Mouse (Mus musculus) B cell, adult 2 months (primary cell): ENCODE data around the gene Sstr2.

Experiments
- DNase-seq, 2 experiments: peaks; one replicate each; pipeline ENCODE4 v3.0.0; 2022

Sstr2 gene

DNA sequence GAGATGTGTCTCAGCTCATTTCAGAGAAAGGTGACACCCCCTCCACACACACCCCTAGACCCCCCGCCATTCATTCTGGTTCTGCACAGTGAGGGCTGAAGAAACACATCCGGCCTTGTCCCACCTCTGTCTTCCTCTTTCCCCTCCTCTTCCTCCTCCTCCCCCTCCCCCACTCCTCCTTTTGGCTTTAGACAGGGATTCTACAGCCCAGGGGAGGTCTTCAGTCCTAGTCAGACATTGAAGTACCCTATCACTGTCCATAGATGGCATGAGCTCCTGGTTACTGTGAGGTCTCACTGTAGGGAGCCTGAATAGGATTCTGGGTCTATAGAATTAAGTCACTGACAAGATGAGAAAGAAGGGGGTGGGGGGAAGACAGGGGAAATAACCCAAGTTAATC lies 1.9 kb downstream of the Sstr2 start:
- no peak for DNase-seq

DNA sequence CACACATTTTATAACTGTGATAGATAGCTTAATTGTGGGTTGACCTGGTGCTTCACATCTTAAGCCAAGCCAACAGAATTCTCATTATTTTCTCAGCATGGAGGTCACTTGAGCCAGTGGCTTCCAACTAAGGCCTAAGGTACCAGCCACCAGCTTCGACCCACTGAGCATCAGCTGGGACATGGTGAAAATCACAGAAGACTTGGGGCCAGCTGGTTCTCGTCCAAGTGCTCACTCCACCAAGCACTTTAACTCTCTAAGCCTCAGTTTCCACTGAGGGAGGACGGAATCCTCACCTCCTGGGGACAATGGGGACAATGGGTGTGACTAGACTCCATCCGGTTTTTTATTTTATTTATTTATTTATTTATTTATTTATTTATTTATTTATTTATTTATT lies 2.9 kb downstream of the Sstr2 start:
- DNase-seq = no peak

DNA sequence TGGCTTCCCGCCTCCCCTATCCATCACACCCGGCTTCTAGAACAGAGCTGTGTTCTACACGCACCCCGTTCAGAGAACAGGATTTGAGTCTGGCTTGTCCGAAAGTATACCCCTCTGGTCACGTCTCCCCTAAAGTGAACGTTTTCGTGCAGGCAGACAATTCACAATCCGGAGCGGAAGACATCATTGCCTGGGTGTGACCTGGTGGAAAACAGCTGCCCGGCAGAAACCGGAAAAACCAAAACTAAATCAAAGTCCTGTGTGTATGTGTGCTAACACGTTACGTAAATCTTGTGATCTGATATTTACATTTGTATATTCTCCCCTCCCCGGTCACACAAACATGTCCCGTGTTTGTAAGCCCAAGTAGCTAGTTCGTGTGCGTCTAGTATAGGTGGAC lies 6.3 kb downstream of the Sstr2 start:
- DNase-seq = no peak

DNA sequence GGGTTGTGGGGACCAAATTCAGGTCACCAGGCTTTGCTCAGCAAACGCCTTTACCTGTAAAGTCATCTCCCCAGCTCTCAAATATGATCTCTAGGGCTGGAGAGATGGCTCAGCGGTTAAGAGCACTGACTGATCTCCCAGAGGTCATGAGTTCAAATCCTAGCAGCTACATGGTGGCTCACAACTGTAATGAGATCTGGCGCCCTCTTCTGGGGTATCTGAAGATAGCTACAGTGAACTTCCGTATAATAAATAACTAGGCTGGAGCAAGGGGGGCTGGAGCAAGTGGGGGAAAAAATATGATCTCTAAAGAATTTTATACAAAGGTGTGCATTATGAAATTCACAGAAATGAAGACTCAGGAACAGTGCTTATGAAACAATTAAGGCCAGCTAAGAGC lies 8.6 kb downstream of the Sstr2 start:
- peak; percentile 35 to 49 for DNase-seq

DNA sequence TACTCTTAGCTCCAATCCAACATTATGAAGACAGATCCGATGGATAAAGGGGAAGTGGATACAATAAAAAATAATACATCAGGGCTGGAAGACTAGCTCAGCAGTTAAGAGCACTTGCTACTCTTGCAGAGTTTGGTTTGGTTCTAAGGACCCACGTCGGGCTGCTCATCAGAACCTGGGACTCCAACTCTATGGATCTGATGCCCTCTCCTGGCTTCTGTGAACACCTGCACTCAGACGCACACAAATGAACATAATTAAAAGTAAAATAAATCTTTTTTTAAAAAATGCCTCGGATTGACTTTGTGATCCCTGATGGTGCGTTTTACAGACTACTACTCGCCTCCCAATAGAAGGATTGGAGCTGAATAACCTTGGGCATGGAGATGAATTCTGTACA lies 11.5 kb downstream of the Sstr2 start:
- DNase-seq = no peak

DNA sequence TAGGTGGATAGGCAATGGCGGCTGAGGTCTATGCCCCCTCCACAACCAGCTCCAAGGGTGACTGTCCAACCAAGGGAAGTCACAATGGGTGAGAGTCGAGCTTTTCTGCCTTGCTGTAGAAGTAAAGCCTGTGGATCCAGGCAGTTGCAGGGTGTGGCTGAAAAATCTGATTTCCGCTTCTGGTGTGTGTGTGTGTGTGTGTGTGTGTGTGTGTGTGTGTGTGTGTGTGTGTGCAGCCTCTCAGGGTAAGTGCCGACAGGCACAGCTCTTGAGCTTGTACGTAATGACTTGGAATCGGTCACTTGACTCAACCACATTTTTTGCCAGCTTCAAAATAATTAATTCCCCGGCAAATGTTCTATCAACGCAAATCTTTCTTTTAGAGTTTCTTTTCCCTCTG lies 12.2 kb downstream of the Sstr2 start:
- DNase-seq = no peak

DNA sequence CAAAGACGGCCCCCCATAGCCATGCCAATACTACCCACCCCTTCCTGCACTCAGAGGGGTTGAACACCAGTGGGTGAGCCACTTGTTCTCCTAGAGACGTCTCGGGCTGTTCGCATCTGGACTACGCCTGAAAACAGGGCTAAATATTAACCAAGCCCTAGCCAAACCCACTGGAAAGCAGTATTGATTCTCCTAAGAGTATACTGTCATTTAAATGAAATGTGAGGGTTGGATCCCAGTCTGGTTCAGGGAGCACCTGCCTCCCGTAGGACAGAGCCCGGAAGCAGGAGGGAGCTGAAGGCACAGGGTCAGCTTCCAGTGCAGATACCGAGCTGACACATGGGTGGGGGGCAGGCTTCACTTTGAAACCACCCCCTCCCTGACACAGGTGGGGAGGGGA lies 12.7 kb downstream of the Sstr2 start:
- no peak for DNase-seq

DNA sequence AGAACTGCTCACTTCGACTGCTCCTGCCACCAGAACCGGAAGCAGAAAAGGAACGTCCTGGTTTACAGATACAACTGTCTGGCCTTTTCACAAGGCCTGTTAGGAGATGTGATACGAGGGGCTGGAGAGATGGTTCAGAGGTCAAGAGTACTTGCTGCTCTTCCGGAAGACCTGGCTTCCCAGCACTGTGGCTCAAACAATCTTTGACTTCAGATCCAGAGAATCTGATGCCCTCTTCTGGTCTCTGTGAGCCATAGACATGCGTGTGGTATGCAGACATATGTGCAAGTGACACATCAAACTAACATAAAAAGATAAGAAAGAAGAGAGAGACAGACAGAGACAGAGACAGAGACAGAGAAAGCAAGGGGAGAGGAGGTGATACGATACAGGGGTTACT lies 13.2 kb downstream of the Sstr2 start:
- DNase-seq = no peak

DNA sequence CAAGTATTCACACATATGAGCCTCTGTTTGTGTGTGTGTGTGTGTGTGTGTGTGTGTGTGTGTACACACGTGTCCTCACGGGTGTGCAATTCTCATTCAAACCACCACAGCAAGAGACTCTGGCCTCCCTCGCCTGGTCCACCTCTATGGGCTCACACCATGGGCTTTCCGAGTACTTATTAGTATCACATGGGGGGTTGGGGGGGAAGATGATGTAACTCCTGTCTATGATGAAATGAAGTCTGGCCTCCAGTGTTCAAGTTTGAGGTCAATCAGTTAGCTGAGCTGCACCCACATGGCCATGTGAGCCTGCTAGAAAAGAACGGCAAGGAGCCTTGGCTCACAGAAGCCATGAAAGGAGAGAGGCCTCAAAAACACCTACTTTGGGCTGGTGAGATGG lies 14.3 kb downstream of the Sstr2 start:
- no peak for DNase-seq

DNA sequence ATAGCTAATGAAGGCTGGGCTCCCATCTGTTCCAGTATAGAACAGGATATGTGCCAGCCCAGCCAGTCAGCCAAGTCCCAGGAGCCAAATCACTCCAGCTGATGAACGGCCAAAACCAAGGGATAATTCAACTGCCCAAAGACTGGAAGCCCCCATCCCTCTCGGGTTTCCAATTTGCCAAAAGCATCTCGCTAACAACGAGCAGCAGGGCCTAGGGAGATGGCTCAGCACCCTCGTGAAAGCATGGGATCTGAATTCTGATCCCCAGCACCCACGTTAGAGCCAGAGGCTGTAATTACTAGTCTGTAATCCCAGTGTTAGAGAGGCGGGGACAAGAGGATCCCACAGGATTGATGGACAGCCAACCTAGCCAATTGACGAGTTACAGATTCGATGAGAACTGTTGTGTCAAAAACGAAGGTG lies 15.6 kb downstream of the Sstr2 start:
- DNase-seq = no peak

DNA sequence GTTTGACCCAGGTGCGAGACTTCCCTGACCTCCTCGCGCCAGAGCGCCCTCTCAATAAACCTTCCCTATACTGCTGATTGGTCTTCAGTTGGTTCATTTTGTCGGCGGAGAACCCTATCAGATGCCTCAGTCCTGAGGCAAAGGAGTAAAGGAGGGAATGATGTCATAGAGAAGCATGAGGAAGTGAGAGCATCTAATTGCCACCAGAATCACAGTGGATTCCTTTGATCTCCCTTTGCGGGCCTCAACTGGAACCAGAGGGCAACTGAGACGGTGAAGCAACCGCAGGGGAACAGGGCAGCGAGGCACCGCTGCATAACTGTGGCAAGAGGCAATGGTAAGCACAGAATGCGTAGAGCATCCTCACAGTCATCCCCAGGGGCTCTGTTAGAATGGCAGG lies 19.5 kb downstream of the Sstr2 start:
- no peak for DNase-seq

DNA sequence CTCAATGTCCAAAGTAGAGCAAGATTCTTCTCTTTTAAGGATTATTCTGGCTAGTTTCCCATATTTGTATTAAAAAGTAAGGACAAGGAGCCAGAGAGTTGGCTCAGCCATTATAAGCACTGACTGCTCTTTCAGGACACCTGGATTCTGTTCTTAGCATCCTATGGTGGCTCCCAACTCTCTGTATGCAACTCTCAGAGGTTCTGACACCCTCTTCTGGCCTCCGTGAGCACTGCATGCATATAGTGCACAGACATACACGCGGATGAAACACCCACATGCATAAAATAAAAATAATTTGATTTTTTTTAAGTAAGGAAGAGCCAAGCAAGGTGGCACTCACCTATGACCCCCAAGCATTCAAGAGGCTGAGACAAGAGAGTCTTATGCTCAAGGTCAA lies 26.0 kb downstream of the Sstr2 start:
- no peak for DNase-seq

DNA sequence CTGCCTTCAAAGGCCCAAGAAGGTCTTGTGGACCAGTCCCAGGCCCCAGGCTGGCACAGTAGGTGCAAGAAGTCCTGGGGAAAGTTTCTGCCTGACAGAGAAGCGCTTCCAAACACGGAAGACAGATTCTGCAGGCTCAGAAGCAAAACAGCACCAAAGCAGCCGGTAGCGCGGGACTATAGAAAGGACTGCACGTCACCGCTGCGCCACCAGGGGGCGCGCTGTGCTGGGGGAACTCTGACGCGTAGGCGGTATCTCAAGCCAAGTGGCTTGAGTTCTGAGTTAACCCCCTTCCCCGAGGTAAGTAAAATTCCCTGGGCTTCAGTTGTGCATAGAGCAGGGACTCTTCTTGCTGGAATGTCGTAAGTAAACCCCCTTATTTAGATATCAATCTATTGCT lies 29.0 kb downstream of the Sstr2 start:
- DNase-seq = peak; percentile 91 to 92

DNA sequence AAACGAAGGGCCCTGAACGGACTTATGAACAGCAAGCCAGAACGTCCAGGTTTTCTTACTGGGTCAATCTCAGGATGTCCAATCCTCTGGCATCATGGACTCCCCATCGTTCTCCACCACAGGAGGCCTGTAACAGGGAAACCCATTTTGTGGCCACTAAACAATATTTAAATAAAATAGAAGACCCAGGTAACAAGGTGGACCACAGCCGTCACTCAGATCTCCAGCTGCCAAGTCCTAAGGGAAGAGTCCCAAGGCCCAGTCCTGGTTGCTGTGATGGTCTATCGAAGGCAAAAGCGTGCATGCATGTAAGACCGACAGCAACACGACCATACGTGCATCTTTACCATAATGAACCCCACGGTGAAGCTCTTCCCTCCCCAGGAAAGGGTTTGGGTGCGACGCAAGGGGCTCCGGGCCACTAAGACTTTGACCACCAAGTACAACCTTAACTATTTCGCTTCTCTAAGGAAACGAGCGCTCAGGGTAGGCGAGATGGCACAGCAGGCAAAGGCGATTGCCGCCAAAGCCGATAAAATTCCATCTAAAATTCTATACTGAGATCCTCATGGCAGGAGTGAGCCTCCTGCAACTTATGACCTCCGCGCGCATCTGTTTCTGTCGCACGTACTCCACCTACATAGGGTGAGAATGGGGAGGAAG lies 29.7 kb downstream of the Sstr2 start, which contains the start of gene Cog1:
Gene Cog1 (plus strand): TSS at position 480 of the 663 bp plus-strand sequence.
- DNase-seq = no peak

DNA sequence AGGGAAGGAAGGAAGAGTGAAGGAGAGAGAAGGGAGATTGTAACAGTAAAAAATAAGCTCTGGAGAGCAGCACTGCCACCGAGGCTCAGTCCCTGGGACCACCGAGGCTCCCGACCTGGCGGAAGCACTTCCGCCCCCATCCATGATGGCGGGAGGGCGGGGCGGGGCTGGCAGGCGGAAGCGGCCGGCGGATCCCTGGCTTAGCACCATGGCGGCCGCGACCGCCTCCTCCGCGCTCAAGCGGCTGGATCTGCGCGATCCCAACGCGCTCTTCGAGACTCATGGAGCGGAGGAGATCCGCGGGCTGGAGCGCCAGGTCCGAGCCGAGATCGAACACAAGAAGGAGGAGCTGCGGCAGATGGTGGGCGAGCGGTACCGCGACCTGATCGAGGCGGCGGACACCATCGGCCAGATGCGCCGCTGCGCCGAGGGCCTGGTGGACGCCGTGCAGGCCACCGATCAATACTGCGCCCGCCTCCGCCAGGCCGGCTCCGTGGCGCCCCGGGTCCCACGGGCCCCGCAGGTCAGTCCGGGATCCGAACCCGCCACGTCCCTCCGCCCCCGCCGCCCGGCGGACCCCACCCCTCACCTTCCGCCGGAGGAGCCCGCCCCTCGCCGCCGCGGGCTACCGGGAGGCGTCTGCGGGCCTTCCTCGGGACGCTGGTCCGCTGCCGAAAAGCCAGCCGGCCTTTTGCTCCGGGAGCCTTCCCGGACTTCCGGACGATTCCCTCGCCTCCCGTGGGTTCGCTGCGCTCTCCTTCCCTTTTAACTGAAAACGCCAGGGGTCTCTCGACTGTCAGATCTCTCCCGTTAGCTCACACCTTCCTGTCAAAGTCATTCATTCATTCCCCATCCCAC lies 30.4 kb downstream of the Sstr2 start, which contains the start of gene Slc39a11:
Gene Slc39a11 (minus strand): TSS at position 727 of the 858 bp plus-strand sequence.
- peak; percentile 76 to 81 for DNase-seq

DNA sequence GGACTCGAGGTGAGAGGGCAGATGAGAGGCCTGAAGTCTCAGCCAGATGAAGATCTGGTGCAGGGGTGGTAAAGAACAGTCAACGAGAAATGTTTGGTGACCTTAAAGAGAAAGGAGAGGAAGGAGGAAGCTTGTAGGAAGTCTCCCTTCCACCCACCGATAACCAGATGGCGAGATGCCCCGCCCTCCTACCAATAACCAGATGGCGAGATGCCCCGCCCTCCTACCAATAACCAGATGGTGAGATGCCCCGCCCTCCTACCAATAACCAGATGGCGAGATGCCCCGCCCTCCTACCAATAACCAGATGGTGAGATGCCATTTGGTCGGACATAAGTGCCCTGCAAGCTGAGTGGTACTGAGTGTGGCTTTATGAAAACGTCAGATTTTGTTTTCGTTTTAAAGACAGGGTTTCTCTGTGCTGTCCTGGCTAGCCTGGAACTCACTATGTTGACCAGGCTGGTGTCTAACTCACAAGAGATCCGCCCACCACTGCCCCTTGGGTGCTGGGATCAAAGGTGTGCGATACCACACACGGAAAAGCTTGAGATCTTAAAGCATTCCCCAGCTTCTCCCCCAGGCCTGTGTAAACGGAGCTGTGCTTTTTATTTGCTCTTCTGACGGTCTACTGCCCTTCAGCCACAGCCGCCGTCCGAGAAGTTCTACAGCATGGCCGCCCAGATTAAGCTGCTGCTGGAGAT lies 32.2 kb downstream of the Sstr2 start:
- peak; percentile 15 to 34 for DNase-seq

DNA sequence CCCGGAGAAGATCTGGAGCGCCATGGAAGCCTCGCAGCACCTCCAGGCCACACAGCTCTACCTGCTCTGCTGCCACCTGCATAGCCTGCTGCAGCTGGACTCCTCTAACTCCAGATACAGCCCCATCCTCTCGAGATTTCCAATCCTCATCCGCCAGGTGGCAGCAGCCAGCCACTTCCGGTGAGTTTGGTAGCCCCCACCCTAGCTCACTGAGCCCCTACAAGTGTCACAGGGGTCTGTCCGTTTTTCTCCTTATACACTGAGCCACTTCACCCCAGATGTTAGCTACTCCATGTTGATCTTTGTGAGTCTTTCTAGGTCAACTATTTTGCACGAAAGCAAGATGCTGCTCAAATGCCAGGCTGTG lies 32.7 kb downstream of the Sstr2 start:
- DNase-seq = peak; percentile 40 to 41

DNA sequence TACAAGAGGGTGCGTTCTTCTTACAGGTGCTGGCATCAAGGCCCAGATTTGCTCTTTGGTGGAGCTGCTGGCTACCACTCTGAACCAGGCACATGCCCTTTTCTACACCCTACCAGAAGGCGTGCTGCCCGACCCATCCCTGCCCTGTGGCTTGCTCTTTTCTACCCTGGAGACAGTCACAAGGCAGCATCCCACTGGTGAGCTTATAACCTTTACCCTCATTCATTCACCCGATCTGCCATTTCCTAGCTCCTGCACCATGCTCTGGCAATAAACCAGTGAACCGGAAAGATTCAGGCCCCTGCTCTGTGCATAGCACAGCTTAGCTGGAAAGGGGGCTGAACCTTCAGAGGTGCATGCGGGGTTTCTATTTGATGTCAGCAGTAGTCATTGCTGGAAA lies 33.4 kb downstream of the Sstr2 start:
- DNase-seq = no peak

DNA sequence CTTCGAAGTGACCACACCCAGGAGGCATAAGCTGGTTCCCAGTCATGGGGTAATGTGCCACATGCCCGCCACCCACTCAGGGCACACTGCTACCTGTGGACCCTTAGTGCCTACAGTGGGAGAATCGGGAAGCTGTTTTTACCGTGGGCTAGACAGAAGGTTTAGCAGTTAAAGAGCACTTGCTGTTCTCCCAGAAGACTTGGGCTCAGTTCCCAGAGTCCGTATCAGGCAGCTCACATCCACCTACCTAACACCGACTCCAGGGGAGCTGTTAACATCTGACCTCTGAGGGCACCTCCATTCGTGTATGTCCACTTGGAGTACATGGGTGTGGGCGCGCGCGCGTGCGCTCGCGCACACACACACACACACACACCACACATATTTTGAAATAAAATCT lies 35.0 kb downstream of the Sstr2 start:
- DNase-seq = no peak

DNA sequence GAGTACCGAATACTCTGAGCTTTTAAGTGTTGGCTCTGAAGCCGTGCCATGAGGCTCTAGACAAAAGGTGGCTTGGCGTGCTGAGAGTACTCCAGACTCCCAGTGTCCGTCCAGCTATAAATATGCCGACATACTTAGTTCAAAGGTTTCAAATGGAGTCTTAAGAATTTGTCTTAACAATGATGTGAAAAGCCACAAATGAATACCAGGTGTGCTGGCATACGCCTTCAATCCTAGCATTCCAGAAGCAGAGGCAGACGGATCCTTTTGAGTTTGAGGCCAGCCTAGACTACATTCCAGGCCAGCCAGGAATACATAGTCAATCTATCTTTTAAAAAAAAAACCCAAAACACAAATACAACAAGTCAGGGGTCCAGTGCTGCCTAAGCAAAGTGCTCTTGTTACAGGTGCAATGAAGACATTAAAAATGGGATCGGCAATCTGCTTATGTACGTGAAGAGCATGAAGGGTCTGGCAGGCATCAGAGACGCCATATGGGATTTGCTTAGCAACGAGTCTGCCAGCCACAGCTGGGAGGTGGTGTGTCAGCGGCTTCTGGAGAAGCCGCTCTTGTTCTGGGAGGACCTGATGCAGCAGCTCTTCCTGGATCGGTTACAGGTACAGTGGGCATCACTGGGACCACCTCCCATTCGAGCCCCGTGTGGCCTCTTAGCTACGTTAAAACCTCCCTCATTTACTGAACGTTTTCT lies 35.6 kb downstream of the Sstr2 start:
- no peak for DNase-seq

DNA sequence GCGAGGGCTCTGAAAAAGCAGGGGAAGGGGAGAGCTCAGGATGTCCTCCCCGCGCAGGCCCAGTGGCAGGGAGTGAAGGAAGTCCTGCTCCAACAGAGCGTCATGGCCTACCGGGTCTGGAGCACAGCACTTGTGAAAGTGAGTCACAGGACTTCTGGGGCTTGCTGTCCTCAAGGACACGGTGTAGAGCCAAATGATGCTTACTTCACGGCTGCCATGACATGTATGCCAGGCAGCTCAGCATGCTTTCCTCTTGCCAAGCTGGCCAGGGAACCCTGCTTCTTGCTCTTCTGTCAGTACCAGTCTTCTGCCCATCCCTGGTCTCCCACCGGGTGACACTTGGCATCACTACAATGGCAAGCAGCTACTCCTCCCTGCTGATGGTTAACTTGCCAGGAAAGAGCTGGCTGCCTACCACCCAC lies 37.4 kb downstream of the Sstr2 start:
- DNase-seq = no peak

DNA sequence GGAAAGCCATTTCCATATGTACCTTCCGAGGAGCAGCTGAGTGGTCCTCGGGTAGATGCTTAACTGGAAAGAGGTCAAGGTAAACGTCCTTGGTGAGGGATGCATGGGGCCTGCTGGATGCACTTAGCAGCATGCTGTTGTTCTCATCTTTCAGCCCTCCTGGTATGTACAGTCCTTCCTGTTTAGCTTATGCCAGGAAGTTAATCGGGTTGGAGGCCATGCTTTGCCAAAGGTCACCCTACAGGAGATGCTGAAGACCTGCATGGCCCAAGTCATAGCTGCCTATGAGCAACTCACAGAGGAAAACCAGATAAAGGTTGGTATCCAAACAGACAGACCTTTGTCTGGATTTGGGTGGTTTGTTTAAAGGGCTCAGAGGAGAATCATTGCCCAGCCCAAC lies 38.1 kb downstream of the Sstr2 start:
- DNase-seq = no peak

DNA sequence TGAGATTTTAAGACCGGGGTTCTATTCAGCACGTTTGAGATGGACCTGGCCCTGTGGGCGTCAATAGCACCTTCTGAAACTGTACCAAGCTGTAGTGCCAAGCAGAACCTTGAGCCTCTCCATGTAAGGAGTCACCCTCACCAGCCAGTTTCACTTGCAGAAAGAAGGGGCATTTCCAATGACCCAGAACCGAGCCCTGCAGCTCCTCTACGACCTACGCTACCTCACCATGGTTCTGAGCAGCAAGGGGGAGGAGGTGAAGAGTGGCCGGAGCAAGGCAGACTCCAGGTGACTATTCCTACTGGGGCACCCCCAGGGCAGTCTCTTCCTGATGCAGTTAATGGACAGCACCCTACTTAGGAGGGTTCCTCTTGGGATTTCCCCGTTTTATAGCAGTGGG lies 39.2 kb downstream of the Sstr2 start:
- DNase-seq = no peak
